8 mouse cellular contexts compared by ENCODE assay signal in the genomic region with DNA sequence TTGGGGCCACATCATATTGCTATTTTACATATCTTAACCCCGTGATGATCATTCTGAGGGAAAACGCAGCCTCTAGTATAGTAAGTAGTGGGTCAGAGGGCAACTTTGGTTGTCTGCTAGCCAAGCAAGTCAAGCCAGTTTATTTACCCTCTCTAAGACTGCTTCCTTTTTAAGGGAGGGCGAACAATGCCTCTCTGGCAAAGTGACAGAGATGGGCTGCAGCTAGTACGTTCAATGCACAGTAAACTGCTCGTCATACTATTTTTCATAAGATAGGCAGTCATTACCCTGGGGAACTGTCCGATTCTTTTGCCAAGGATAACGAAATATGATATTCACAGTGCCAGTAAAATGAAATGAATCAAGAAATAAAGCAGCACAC. TPM values are rescaled to one million over a fixed set of nuclear protein-coding genes. Genes with fewer than 3 reads are reported as not detected.
DNase-seq lines count a peak whose midpoint lies in the region; ATAC-seq lines count a peak whose summit lies in the region.

No protein-coding gene starts in this region.

- peak overlapping the region; percentile 96 for H3K9ac ChIP-seq in hindbrain, embryonic 12.5 days
- peak overlapping the region; percentile 93 for H3K9ac ChIP-seq in liver, embryonic 11.5 days (ENCODE audit: low read depth, low read length)
- H3K9ac ChIP-seq in neural tube, embryonic 14.5 days (replicated peaks; ENCODE audit: low read depth, low read length), result peak overlapping the region; percentile 93

- H3K9me3 ChIP-seq in hindbrain, embryonic 12.5 days (replicated peaks), result no peaks in the 10 kb centered on the region
- no peaks in the 10 kb centered on the region for H3K9me3 ChIP-seq in liver, embryonic 11.5 days (ENCODE audit: control insufficient read depth, low read length)
- no peaks in the 10 kb centered on the region for H3K9me3 ChIP-seq in neural tube, embryonic 14.5 days (ENCODE audit: control insufficient read depth, low read length)

- 0 out of 2 replicates have a peak, but pooled peaks have one; percentile 12 for ATAC-seq in erythroblast, adult 5-6 weeks (replicated peaks; ENCODE audit: low FRiP score, poor library complexity, severe bottlenecking)
- no peak for ATAC-seq in hindbrain, embryonic 12.5 days (ENCODE audit: low FRiP score)
- ATAC-seq in liver, embryonic 11.5 days (replicated peaks; ENCODE audit: low FRiP score), result no peak
- ATAC-seq in neural tube, embryonic 14.5 days (ENCODE audit: low read depth), result no peak

- peaks cover 25% of the 10 kb centered on the region for H3K4me1 ChIP-seq in hindbrain, embryonic 12.5 days
- peaks cover 24% of the 10 kb centered on the region for H3K4me1 ChIP-seq in liver, embryonic 11.5 days (replicated peaks; ENCODE audit: control insufficient read depth, insufficient read depth, low read length)
- peaks cover 25% of the 10 kb centered on the region for H3K4me1 ChIP-seq in neural tube, embryonic 14.5 days (ENCODE audit: control insufficient read depth, insufficient read depth, low read length)

- no peaks in the 10 kb centered on the region for H3K27me3 ChIP-seq in hindbrain, embryonic 12.5 days
- no peaks in the 10 kb centered on the region for H3K27me3 ChIP-seq in liver, embryonic 11.5 days (replicated peaks; ENCODE audit: control insufficient read depth, insufficient read depth, low read length)
- no peaks in the 10 kb centered on the region; the same call in 1 of the 2 replicates for H3K27me3 ChIP-seq in neural tube, embryonic 14.5 days (ENCODE audit: control insufficient read depth, insufficient read depth, low read length)

- peak overlapping the region; percentile 79 for H3K4me2 ChIP-seq in hindbrain, embryonic 12.5 days (replicated peaks)
- peak overlapping the region; percentile 75 for H3K4me2 ChIP-seq in liver, embryonic 11.5 days
- peak overlapping the region; percentile 58 for H3K4me2 ChIP-seq in neural tube, embryonic 14.5 days (ENCODE audit: low read depth, low read length)

- H3K36me3 ChIP-seq in hindbrain, embryonic 12.5 days, result no peaks in the 10 kb centered on the region
- no peaks in the 10 kb centered on the region for H3K36me3 ChIP-seq in liver, embryonic 11.5 days (ENCODE audit: control insufficient read depth, insufficient read depth, low read length)
- H3K36me3 ChIP-seq in neural tube, embryonic 14.5 days (ENCODE audit: control insufficient read depth, insufficient read depth, low read length), result no peaks in the 10 kb centered on the region

- peak; percentile 44 for DNase-seq in urinary bladder, postnatal 14 days (ENCODE audit: low spot score)
- DNase-seq in urinary bladder, postnatal 4 days (ENCODE audit: low spot score in 2 of 2), result no peak
- DNase-seq in liver, embryonic 11.5 days (ENCODE audit: low spot score), result no peak
- no peak for DNase-seq in right cerebral cortex, adult 2 months (ENCODE audit: low spot score in 2 of 2)
- no peak for DNase-seq in layer of hippocampus, postnatal 36 days

- WGBS in hindbrain, embryonic 12.5 days, result 17% methylated on average over 7 of the region's 7 CpGs
- WGBS in liver, embryonic 11.5 days, result 24% methylated on average over 7 of the region's 7 CpGs
- 17% methylated on average over 7 of the region's 7 CpGs for WGBS in neural tube, embryonic 14.5 days

- H3K27ac ChIP-seq in hindbrain, embryonic 12.5 days, result peak overlapping the region; percentile 99; the same call in 1 of the 2 replicates
- H3K27ac ChIP-seq in liver, embryonic 11.5 days (ENCODE audit: low read depth, low read length), result no peak overlapping the region
- no peak overlapping the region for H3K27ac ChIP-seq in neural tube, embryonic 14.5 days (ENCODE audit: low read depth, low read length)

- H3K4me3 ChIP-seq in hindbrain, embryonic 12.5 days, result peak overlapping the region; percentile 92
- peak overlapping the region; percentile 89 for H3K4me3 ChIP-seq in liver, embryonic 11.5 days (ENCODE audit: low read depth, low read length)
- peak overlapping the region; percentile 59 for H3K4me3 ChIP-seq in neural tube, embryonic 14.5 days (ENCODE audit: low read depth, low read length)

RNA-seq across cellular contexts. Expression of gene Sh3glb1, which starts 1.4 kb away (rescaled TPM):
- 120 and 163 TPM in 2 replicates for total RNA-seq in erythroblast, adult 5-6 weeks (2015; ENCODE audit: low replicate concordance)
- total RNA-seq in erythroblast, adult 5-6 weeks (2017; ENCODE audit: low replicate concordance), result 118 and 151 TPM in 2 replicates
- 115 and 123 TPM in 2 replicates for polyA plus RNA-seq in hindbrain, embryonic 12.5 days (2016; fragmentation: Nextera tagmentation; extraction: Ambion mirVana)
- 97.7 and 100 TPM in 2 replicates for polyA plus RNA-seq in liver, embryonic 11.5 days (2014; fragmentation: Nextera tagmentation; extraction: Ambion mirVana)
- polyA plus RNA-seq in neural tube, embryonic 14.5 days (2014; fragmentation: Nextera tagmentation; extraction: Ambion mirVana), result 122 and 125 TPM in 2 replicates
- total RNA-seq in layer of hippocampus, postnatal 36 days (2021), result 10 to 100 TPM; 61.6 to 63.1 TPM

RNA-seq across cellular contexts. Expression of gene Clca3a1, which starts 42.1 kb away (rescaled TPM):
- total RNA-seq in erythroblast, adult 5-6 weeks (2015; ENCODE audit: low replicate concordance), result 4.2 and 11.5 TPM in 2 replicates
- total RNA-seq in erythroblast, adult 5-6 weeks (2017; ENCODE audit: low replicate concordance), result 9.4 and 11.4 TPM in 2 replicates
- 0.06 and 0.42 TPM in 2 replicates for polyA plus RNA-seq in hindbrain, embryonic 12.5 days (2016; fragmentation: Nextera tagmentation; extraction: Ambion mirVana)
- 3.0 and 3.1 TPM in 2 replicates for polyA plus RNA-seq in liver, embryonic 11.5 days (2014; fragmentation: Nextera tagmentation; extraction: Ambion mirVana)
- polyA plus RNA-seq in neural tube, embryonic 14.5 days (2014; fragmentation: Nextera tagmentation; extraction: Ambion mirVana), result 0.35 and 0.85 TPM in 2 replicates
- under 1 TPM in 1 of 2 experiments, not detected in 1; 0.10 TPM for total RNA-seq in layer of hippocampus, postnatal 36 days (2021)
